Mouse (Mus musculus): ENCODE results near the gene Dnajc1. TPM values are rescaled to one million over a fixed set of nuclear protein-coding genes. Genes with fewer than 3 reads are reported as not detected.

Dnajc1 gene
- total RNA-seq, 2 experiments from 2014 or later = 26.4 to 30.3 TPM

DNA sequence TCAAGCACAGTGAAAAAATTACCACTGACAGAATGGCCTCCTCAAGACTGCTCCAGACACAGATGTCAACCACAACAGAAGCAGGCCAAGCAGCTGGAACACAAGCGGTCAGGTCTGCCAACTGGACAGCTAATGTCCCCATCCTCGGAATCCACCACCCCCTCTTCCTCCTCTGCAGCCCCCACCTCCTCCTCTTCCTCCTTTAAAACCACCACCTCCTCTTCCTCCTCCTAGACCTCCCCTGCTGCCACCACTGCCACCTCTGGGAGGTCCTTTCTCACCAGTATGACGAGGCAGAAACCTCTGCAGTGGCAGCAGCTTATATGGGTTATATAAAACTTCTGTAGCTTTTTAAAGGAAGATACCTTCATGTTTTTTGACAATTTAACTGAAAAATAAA is 143.4 kb downstream of the Dnajc1 start:
- no peak overlapping the region for H3K27ac ChIP-seq
- no peak for DNase-seq (ENCODE audit: low spot score in 2 of 2)
- no peak overlapping the region for H3K4me3 ChIP-seq
- TF ChIP-seq CTCF (conservative IDR thresholded peaks at IDR 0.05) = no peak

DNA sequence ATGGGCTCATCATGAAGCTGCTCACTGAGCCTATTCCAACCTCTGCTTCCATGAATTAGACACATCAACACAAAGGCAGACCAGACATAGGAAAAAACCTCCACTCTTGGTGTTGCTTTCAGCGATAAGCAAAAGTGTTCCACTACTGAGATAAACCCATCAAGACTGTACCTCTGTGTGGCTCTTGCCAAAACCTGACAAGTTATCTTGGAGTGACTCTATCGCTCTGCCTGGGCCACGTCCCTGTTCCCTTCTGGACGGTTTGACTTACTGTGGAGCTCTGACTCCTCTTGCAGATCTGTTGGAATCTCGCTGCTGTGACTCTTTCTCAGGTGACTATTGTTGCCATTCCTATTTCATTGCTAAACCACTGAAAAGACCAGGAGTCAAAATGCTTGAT is 157.1 kb downstream of the Dnajc1 start:
- Histone ChIP-seq H3K27ac (no peak overlapping the region), H3K4me3 (no peak overlapping the region)
- no peak for TF ChIP-seq CTCF (conservative IDR thresholded peaks at IDR 0.05)
- no peak for DNase-seq (ENCODE audit: low spot score in 2 of 2)

DNA sequence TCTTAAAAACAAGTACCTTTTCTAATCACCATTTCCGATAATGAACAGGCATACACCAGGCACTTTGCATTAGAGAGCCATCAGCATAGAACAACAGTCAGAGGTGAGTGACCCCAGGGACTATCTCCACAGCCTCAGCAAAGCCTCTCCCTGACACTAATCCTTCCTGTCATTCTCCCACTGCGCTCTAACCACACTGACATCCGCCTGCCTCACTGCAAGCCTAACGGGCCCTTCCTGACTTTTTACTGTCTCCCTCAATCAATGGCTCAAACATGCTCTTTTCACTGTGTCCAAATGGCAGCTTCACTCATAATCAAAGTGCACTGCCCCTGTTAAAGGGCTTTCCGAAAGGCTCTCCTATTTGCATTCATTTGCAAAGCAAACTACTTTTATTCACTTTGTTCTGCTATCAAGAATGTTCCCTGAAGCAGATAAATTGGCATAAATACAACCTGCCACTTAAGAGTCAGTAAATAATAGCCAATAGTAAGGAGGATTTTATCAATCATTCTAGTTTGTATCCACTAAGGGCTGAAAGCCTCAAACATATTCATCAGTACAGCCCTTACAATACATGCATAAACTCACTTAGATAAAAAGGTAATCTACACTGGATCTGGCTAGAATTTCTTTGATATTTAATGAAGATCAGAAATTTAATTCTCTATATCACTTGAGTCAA is 159.6 kb downstream of the Dnajc1 start:
- no peak for TF ChIP-seq CTCF (conservative IDR thresholded peaks at IDR 0.05)
- Histone ChIP-seq H3K4me3 (no peak overlapping the region), H3K27ac (no peak overlapping the region)
- no peak for DNase-seq (ENCODE audit: low spot score in 2 of 2)

- H3K27ac ChIP-seq = no peak overlapping the region
- no peak overlapping the region for H3K4me3 ChIP-seq
- DNase-seq (ENCODE audit: low spot score in 2 of 2) = no peak
- no peak for TF ChIP-seq CTCF (conservative IDR thresholded peaks at IDR 0.05)
These were observed 161.5 kb downstream of the Dnajc1 start for GRCm38 (mm10) chr2:18231143-18231542.

DNA sequence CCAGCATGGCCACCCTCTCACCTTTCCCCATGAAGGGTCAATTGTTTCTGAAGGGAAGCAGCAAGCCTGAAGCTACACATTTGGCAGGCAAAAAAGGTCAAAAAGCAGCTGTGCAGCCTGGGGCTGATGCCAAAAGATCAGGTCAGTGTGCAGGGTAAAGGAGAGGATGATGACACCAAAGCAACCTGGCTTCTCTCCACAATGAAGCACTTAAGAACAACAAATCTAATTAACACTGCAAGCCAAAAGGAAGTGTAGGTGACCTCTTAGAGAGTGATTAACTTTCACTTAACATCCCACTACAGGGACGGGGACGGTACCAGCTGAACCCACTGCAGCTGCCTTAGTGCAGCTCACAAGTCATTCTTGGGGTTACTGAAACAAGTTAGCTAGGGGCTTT is 163.4 kb downstream of the Dnajc1 start:
- TF ChIP-seq CTCF (conservative IDR thresholded peaks at IDR 0.05) = no peak
- Histone ChIP-seq H3K4me3 (no peak overlapping the region), H3K27ac (no peak overlapping the region)
- DNase-seq (ENCODE audit: low spot score in 2 of 2) = no peak

- Histone ChIP-seq H3K4me3 (no peak overlapping the region), H3K27ac (no peak overlapping the region)
- DNase-seq (ENCODE audit: low spot score in 2 of 2) = no peak
- no peak for TF ChIP-seq CTCF (conservative IDR thresholded peaks at IDR 0.05)
These were observed 164.1 kb downstream of the Dnajc1 start for GRCm38 (mm10) chr2:18228486-18229062.

GRCm38 (mm10) chr2:18219569-18219968 is 173.1 kb downstream of the Dnajc1 start:
- H3K27ac ChIP-seq = no peak overlapping the region
- TF ChIP-seq CTCF (conservative IDR thresholded peaks at IDR 0.05) = no peak
- H3K4me3 ChIP-seq = no peak overlapping the region
- no peak for DNase-seq (ENCODE audit: low spot score in 2 of 2)

DNA sequence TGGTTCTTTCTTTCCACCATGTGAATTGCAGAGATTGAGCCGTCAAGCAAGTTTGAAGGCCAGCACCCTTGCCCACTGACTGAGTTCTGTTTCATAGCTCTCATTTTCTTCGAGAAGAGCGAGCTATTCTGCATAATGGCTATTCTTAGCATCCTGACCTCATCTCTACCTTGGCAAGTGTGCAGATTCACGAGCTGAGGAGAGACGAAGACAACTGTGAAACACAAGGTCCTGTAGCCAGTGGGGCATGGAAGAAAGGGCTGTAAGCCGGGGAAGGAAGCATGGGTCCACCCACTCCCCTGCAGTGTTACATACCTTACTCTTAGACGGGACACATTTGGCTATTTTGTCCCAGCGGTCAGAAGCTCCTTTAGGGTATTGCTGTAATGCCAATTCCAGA is 173.5 kb downstream of the Dnajc1 start:
- no peak for DNase-seq (ENCODE audit: low spot score in 2 of 2)
- no peak for TF ChIP-seq CTCF (conservative IDR thresholded peaks at IDR 0.05)
- Histone ChIP-seq H3K27ac (peak overlapping the region; percentile 62), H3K4me3 (no peak overlapping the region)

GRCm38 (mm10) chr2:18218500-18218899 is 174.1 kb downstream of the Dnajc1 start:
- TF ChIP-seq CTCF (conservative IDR thresholded peaks at IDR 0.05) = no peak
- Histone ChIP-seq H3K4me3 (no peak overlapping the region), H3K27ac (peak overlapping the region; percentile 62)
- no peak for DNase-seq (ENCODE audit: low spot score in 2 of 2)

DNA sequence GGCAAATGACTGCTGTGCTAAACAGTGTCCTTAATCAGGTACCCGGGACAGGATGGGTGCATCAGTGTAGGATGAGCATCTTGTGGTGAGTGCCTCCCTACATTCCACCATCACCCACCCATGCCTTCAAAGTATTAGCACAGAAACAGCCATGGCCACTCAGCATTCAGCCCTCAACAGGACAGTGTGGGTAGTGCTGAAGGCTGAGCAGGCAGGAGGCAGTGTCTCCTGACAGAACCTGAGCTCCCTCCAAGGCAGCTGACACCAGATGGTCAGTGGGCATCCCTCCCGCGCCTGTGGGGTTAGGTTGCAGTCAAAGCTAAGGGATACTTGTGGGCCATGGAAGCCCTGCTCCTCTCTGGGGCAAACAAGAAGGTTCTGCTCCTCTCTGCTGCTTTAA is 174.8 kb downstream of the Dnajc1 start:
- peak overlapping the region; percentile 62 for H3K27ac ChIP-seq
- TF ChIP-seq CTCF (conservative IDR thresholded peaks at IDR 0.05) = peak; percentile 56
- no peak overlapping the region for H3K4me3 ChIP-seq
- DNase-seq (ENCODE audit: low spot score in 2 of 2) = no peak

GRCm38 (mm10) chr2:18214031-18214430 is 178.6 kb downstream of the Dnajc1 start:
- DNase-seq (ENCODE audit: low spot score in 2 of 2) = no peak
- H3K4me3 ChIP-seq = no peak overlapping the region
- no peak overlapping the region for H3K27ac ChIP-seq
- peak; percentile 17; the same call in 1 of the 2 replicates for TF ChIP-seq CTCF (conservative IDR thresholded peaks at IDR 0.05)

DNA sequence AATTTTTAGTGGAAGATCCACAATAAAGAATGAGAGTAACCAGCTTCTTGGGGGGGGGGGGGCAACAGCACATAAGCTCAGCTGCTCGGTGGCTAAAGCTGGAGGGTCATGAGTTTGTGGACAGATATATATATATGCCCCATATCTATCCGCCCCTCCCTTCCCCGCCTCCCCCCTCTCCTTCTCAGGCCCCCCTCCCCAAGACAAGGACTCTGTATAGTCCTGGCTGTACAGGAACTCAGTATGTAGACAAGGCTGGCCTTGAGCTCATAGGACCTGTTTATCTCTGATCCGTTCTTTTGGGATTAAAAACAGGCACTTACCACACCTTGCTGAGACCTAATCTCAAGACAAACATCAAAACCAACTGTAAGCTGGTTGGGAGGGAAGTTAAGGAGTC is 182.7 kb downstream of the Dnajc1 start:
- TF ChIP-seq CTCF (conservative IDR thresholded peaks at IDR 0.05) = no peak
- Histone ChIP-seq H3K27ac (peak overlapping the region; percentile 79), H3K4me3 (no peak overlapping the region)
- DNase-seq (ENCODE audit: low spot score in 2 of 2) = no peak

DNA sequence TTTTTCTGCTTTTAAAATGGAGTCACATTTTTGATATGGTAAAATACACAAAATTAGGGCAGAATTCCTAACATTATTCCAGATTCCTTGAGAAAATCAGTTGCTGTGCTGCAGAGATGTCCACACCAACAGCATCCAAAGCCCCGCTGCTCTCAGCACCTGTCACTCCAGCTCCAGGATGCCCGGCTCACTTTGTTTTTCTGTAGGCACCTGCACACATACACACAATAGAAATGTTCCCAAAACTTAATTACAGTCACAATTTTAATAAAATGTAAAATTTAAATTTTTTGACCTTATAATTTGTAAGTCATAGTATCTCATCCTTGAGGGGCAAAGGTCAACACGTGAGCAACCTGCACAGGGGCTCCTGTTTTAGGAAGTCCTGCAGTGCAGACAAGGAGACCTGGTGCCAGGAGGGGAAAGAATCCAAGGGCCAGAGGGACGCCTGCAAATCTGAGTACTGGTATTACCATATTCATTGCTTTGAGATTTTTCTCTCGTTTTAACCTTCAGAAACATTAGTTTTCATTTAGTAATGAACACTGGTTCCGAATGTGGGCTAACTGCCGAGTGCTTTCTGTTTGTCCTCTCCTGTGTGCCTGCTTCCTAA is 183.3 kb downstream of the Dnajc1 start:
- Histone ChIP-seq H3K27ac (peak overlapping the region; percentile 79), H3K4me3 (no peak overlapping the region)
- no peak for DNase-seq (ENCODE audit: low spot score in 2 of 2)
- TF ChIP-seq CTCF (conservative IDR thresholded peaks at IDR 0.05) = no peak

DNA sequence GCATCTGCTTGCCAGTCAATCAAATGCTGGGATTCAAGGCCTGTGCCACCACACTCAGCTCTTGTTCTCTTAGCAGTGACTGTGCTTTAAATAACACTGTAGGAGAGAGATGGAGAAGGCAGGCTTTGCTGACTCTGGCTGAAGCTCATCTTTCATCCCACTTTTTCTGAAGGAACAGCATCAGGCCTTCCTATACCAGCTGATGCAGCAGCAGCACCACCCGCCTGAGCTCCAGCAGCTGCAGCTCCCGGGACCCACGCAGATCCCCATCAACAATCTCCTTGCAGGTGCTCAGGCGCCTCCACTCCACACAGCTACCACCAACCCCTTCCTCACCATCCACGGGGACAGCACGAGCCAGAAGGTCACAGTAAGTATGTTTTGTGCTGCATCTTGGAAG is 184.1 kb downstream of the Dnajc1 start:
- Histone ChIP-seq H3K27ac (peak overlapping the region; percentile 79), H3K4me3 (no peak overlapping the region)
- TF ChIP-seq CTCF (conservative IDR thresholded peaks at IDR 0.05) = no peak
- peak in 1 of 2 experiments; percentile 44 for DNase-seq (ENCODE audit: low spot score in 2 of 2)

Data from layer of hippocampus, adult 2 months (tissue).